Mouse (Mus musculus) forebrain, embryonic 16.5 days (tissue): Measurements from ENCODE around the gene Cx3cl1. TPM values are rescaled to one million over a fixed set of nuclear protein-coding genes. Genes with fewer than 3 reads are reported as not detected.

Experiments used
- ATAC-seq: fragments of 200-750 bp; cut with Nextera tagmentation; 2 replicates; pipeline ENCODE4 v1.8.0; 2017; ENCODE audit warnings: mild to moderate bottlenecking, moderate library complexity
- H3K27ac ChIP-seq: fragments of 300-500 bp; sonication (generic); 2 replicates; pipeline ENCODE4 v1.5.1; 2014; ENCODE audit warnings: low read length, control low read depth
- H3K27me3 ChIP-seq: fragments of 300-500 bp; sonication (generic); replicated peaks from 2 replicates; pipeline ENCODE4 v1.6.1; 2014; ENCODE audit warnings: low read length; ENCODE audit not compliant: control insufficient read depth, insufficient read depth
- H3K36me3 ChIP-seq: fragments of 300-500 bp; sonication (generic); 2 replicates; pipeline ENCODE4 v1.6.1; 2014; ENCODE audit not compliant: control insufficient read depth, insufficient read depth
- H3K4me1 ChIP-seq: fragments of 300-500 bp; sonication (generic); replicated peaks from 2 replicates; pipeline ENCODE4 v1.6.1; 2014; ENCODE audit warnings: low read length; ENCODE audit not compliant: control insufficient read depth, insufficient read depth
- H3K4me2 ChIP-seq: fragments of 300-500 bp; sonication (generic); 2 replicates; pipeline ENCODE4 v1.6.1; 2014; ENCODE audit warnings: mild to moderate bottlenecking, low read length, control low read depth
- H3K4me3 ChIP-seq: fragments of 300-500 bp; sonication (generic); replicated peaks from 2 replicates; pipeline ENCODE4 v1.5.1; 2014; ENCODE audit warnings: mild to moderate bottlenecking, low read length, control low read depth
- H3K9ac ChIP-seq: fragments of 300-500 bp; sonication (generic); replicated peaks from 2 replicates; pipeline ENCODE4 v1.6.1; 2014; ENCODE audit warnings: low read depth, low read length, control low read depth
- H3K9me3 ChIP-seq: fragments of 300-500 bp; sonication (generic); 2 replicates; pipeline ENCODE4 v1.6.1; 2016; ENCODE audit warnings: low read length; ENCODE audit not compliant: control insufficient read depth
- WGBS: fragments of 180-500 bp; shearing (Covaris S2); extraction: QIAGEN DNeasy Blood & Tissue Kit; methylation state at CpG from one replicate; pipeline ENCODE4 v1.1.7; 2014; 5-methylcytosine and 5-hydroxymethylcytosine counted together
- polyA plus RNA-seq: library from polyadenylated mRNA; unstranded; fragments of >200 nt; fragmentation: Nextera tagmentation; extraction: Ambion mirVana; gene quantifications from 2 replicates; pipeline ENCODE4 v1.2.1, GENCODE M21; 2015

Cx3cl1 gene
- polyA plus RNA-seq, 1 experiment from 2014 or later = 23.8 TPM

DNA sequence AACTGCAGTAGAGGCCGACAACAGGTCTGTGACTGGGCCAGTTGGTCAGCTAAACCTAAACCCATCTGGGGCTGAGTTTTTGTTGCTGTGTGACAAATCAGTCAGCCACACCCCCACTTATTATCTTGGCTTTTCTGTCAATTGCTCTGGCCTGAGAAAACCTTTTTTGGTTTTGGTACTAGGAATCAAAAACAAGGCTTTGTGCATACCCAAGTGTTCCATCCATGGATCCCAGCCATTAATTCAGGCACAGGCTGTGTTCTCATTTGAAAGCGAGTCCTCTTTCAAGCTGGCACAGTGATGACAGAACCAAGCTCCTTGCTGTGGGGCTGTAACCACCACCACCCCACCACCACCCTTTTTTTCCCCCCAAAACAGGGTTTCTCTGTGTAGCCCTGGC lies 49.6 kb downstream of the Cx3cl1 start:
- ATAC-seq = no peak
- Histone ChIP-seq H3K4me3 (no peak overlapping the region), H3K9ac (no peak overlapping the region), H3K4me1 (no peaks in the 10 kb centered on the region), H3K27ac (no peak overlapping the region), H3K4me2 (no peak overlapping the region), H3K9me3 (no peaks in the 10 kb centered on the region), H3K27me3 (no peaks in the 10 kb centered on the region), H3K36me3 (peaks cover 13% of the 10 kb centered on the region)
- WGBS = 70% methylated on average over 2 of the region's 2 CpGs

DNA sequence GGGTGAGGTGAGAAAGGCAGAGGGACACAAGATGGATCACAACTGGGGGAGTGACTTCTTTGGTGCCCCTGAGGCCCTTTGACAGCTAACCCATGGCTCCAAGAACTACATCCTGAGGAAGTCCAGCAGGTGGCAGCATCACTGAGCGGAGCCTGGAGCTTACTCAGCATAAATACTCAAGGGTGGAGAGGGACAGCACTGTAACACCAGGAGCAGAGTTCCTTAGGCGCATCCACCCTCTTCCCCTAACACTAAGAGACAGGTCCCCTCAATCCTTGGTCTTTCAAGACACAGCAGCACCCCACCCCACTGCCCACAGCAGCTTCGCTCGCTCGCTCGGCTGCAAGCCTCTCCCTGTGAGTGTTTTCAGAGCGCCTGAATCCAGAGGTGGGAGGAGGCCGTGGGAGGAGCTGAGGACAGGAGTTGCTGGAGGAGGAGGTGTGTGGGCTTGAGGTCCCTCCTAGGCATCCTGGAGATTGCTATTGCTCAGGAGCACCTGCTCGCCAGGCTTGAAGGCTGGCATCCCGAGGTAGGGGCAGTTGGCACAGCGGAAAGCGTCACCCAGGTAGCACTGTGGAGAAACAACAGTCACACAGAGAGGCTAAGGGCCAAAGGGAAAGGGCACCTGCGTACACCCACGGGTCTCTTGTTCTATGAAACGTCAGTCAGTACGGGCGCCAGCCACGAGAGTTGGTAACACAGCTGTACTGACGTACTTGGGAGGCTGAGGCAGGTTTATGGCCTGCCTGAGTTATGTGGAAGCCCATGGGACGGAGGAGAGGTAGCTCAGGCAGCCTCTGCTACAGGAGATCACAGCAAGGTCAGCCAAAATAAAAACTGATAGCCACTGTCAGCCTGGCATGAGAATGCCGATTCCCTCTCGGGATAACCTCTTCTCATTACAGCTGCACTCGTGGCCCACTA lies 51.1 kb downstream of the Cx3cl1 start:
- Histone ChIP-seq H3K4me3 (no peak overlapping the region), H3K4me2 (no peak overlapping the region), H3K27me3 (no peaks in the 10 kb centered on the region), H3K36me3 (peaks cover 17% of the 10 kb centered on the region), H3K4me1 (no peaks in the 10 kb centered on the region), H3K9me3 (no peaks in the 10 kb centered on the region), H3K27ac (no peak overlapping the region), H3K9ac (no peak overlapping the region)
- ATAC-seq = peak; percentile 55; the same call in 1 of the 2 replicates
- 78% methylated on average over 23 of the region's 23 CpGs for WGBS

DNA sequence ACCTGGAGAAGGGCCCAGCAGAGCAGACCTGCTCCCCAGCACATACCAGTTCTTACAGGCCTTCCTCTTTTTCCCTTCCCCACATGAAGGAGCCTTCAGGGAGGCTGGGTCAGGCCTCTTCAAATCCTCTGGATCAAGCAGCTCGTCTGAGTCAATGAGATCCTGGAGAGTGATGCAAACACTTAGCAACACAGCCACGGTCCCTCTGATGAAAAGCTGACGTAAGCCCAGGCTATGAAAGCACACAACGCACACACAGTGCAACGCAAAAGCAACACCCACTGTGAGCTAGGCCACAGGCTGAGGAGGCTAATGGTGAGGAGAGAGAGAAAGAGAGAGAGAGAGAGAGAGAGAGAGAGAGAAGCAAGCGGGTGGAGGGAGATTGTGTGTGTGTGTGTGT lies 53.4 kb downstream of the Cx3cl1 start:
- 85% methylated on average over 6 of the region's 6 CpGs for WGBS
- peaks cover 23% of the 10 kb centered on the region for H3K36me3 ChIP-seq
- no peak for ATAC-seq

DNA sequence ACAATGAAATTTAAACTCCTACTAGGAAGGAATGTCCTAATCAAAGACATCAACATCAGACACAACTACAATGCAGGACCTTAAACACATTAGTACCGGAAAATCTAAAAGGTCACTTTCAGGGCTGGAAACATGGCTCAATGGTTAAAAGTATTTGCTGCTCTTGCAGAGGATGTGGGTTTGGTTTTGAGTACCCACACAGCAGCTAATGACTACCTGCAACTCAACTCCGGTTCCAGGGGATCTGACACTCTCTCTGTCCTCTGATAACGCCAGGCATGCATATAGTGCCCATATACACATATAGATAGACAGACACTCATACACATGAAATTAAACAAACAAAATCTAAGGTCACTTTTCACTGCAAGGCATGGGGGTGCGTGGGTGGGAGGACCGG lies 54.4 kb downstream of the Cx3cl1 start:
- WGBS = 93% methylated on average over 5 of the region's 5 CpGs
- Histone ChIP-seq H3K4me3 (no peak overlapping the region), H3K9ac (no peak overlapping the region), H3K27ac (no peak overlapping the region), H3K4me1 (no peaks in the 10 kb centered on the region), H3K9me3 (no peaks in the 10 kb centered on the region), H3K4me2 (no peak overlapping the region), H3K27me3 (no peaks in the 10 kb centered on the region), H3K36me3 (peaks cover 26% of the 10 kb centered on the region)
- no peak for ATAC-seq

More for the DNA sequence above, 53.4 kb downstream of the Cx3cl1 start:
- H3K27me3 ChIP-seq = no peaks in the 10 kb centered on the region
- H3K4me2 ChIP-seq = no peak overlapping the region
- no peaks in the 10 kb centered on the region for H3K9me3 ChIP-seq
- no peak overlapping the region for H3K9ac ChIP-seq
- no peak overlapping the region for H3K4me3 ChIP-seq
- no peaks in the 10 kb centered on the region for H3K4me1 ChIP-seq
- H3K27ac ChIP-seq = no peak overlapping the region

- Histone ChIP-seq H3K9ac (no peak overlapping the region), H3K36me3 (peaks cover 27% of the 10 kb centered on the region), H3K27me3 (no peaks in the 10 kb centered on the region), H3K4me1 (peaks cover 5% of the 10 kb centered on the region), H3K4me3 (no peak overlapping the region), H3K27ac (no peak overlapping the region), H3K4me2 (no peak overlapping the region), H3K9me3 (no peaks in the 10 kb centered on the region)
- no peak for ATAC-seq
- 87% methylated on average over 6 of the region's 6 CpGs for WGBS
Observed at GRCm38 (mm10) chr8:94828284-94828683, 56.5 kb downstream of the Cx3cl1 start.

Other genes starting within 250 kb of the Cx3cl1 start
- 21.1 and 29.2 TPM in 2 replicates for gene Cpne2, start 239.0 kb upstream of the Cx3cl1 start, polyA plus RNA-seq
- 50.8 and 54.5 TPM in 2 replicates for gene Rspry1, start 170.1 kb upstream of the Cx3cl1 start, polyA plus RNA-seq
- 105 and 115 TPM in 2 replicates for gene Fam192a, start 170.0 kb upstream of the Cx3cl1 start, polyA plus RNA-seq
- 180 TPM in 2 replicates for gene Arl2bp, start 105.4 kb upstream of the Cx3cl1 start, polyA plus RNA-seq
- gene Pllp, start 75.7 kb upstream of the Cx3cl1 start, polyA plus RNA-seq = 1.6 and 1.7 TPM in 2 replicates
- not detected in 2 replicates for gene Ccl22, start 26.4 kb upstream of the Cx3cl1 start, polyA plus RNA-seq
- gene Ccl17, start 38.4 kb downstream of the Cx3cl1 start, polyA plus RNA-seq = 0.77 TPM in 1 of 2 replicates, not detected in the other
- gene Coq9, start 66.3 kb downstream of the Cx3cl1 start, polyA plus RNA-seq = 56.8 and 60.7 TPM in 2 replicates
- 119 and 148 TPM in 2 replicates for gene Ciapin1, start 66.3 kb downstream of the Cx3cl1 start, polyA plus RNA-seq
- 150 and 153 TPM in 2 replicates for gene Polr2c, start 85.4 kb downstream of the Cx3cl1 start, polyA plus RNA-seq
- gene Dok4, start 104.3 kb downstream of the Cx3cl1 start, polyA plus RNA-seq = 75.3 and 81.4 TPM in 2 replicates
- 4.6 and 5.7 TPM in 2 replicates for gene Ccdc102a, start 146.1 kb downstream of the Cx3cl1 start, polyA plus RNA-seq
- gene Adgrg5, start 151.7 kb downstream of the Cx3cl1 start, polyA plus RNA-seq = not detected in 2 replicates
- 132 and 152 TPM in 2 replicates for gene Adgrg1, start 202.7 kb downstream of the Cx3cl1 start, polyA plus RNA-seq
- gene Adgrg3, start 245.7 kb downstream of the Cx3cl1 start, polyA plus RNA-seq = 0.93 and 1.1 TPM in 2 replicates